Mouse (Mus musculus): ENCODE data around the gene Fpr1. TPM values are rescaled to one million over a fixed set of nuclear protein-coding genes. Genes with fewer than 3 reads are reported as not detected.
"Not testable (repeated sequence)": the region's sequence is repeated elsewhere in the genome, so short reads cannot be mapped to it uniquely, and the experiment has no call there.

Fpr1 gene
- total RNA-seq, 1 experiment: not detected

DNA sequence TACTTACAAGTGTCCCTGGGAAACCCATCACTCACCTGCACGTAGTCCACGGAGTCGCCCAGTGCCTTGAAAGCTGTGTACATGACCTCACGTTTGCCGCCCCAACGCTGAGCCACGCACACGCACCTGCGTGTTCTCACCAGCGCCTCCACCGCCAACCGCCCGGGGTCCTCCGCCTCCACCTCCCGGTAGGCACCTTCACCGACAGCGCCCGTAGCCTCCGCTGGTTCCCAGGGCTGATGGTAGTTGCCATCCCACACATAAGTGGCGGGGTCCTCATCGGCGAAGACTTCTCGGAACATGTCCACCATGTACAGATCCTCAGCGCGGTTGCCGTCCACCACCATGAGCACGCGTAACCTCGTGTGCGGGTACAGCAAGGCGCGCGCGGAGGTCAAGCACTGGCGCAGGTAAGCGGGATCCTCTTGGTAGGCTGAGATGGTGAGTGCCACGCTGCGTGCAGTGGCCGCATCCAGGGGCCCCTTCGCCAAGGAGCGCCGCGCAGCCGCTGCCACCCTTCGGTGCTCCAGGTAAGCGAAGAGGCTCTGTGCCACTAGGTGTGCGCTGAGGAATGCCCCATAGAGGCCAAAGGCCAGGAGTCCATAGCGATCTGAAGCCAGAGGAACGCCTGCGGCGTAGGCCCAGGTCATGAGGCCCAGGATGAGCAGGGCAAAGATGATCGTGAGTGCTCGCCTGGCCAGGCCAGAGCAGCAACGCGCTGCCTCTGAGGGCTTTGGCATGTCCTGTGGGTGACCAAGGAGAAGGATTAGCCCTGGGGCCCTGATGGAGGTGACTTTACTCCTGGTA, 33.6 kb downstream of the Fpr1 start:
- TF ChIP-seq ZC3H11A (IDR thresholded peaks at IDR 0.05; ENCODE audit: borderline replicate concordance, low read depth, low read length): no peak
- TF ChIP-seq ZNF384 (IDR thresholded peaks at IDR 0.05; ENCODE audit: low read depth, low read length): no peak
- no peak for TF ChIP-seq CHD2 (IDR thresholded peaks at IDR 0.05; ENCODE audit: low read depth, low read length)
- no peak for TF ChIP-seq HCFC1 (IDR thresholded peaks at IDR 0.05; ENCODE audit: borderline replicate concordance, insufficient read depth, low read length)
- peak overlapping the region; percentile 56 to 78 for H3K4me3 ChIP-seq (ENCODE audit: insufficient read depth in 1 of 2, low read depth in 1 of 2, low read length in 2 of 2, poor library complexity in 1 of 2, severe bottlenecking in 1 of 2)

GRCm38 (mm10) chr17:17848988-17849387, 34.8 kb downstream of the Fpr1 start:
- H3K36me3 ChIP-seq (ENCODE audit: control insufficient read depth, insufficient read depth, low read length, poor library complexity, severe bottlenecking): no peaks in the 10 kb centered on the region
- DNase-seq (ENCODE audit: low read depth, low spot score): no peak
- H3K9me3 ChIP-seq (ENCODE audit: control insufficient read depth, insufficient read depth, low read depth, low read length): no peaks in the 10 kb centered on the region
- peaks cover 0 to 3% of the 10 kb centered on the region in 2 experiments; a peak in 1 of 4 replicates for H3K4me1 ChIP-seq (ENCODE audit: control insufficient read depth in 2 of 2, insufficient read depth in 2 of 2, low read length in 2 of 2, poor library complexity in 1 of 2)
- H3K27ac ChIP-seq (ENCODE audit: insufficient read depth, low read depth, low read length, poor library complexity, severe bottlenecking): no peak overlapping the region
- H3K9ac ChIP-seq (ENCODE audit: insufficient read depth, low read depth, low read length, poor library complexity, severe bottlenecking): no peak overlapping the region
- in situ Hi-C loops (cut with MboI; ENCODE audit: low sequenced_read_pairs in 2 of 2, unreplicated experiment in 2 of 2): no loop called here
- no peak overlapping the region for H3K4me3 ChIP-seq (ENCODE audit: insufficient read depth in 1 of 2, low read depth in 1 of 2, low read length in 2 of 2, poor library complexity in 1 of 2, severe bottlenecking in 1 of 2)
- no peak for TF ChIP-seq MAFK (IDR thresholded peaks at IDR 0.05; ENCODE audit: insufficient read depth, low read depth, low read length)
- TF ChIP-seq ZNF384 (IDR thresholded peaks at IDR 0.05; ENCODE audit: low read depth, low read length): no peak
- TF ChIP-seq CHD2 (IDR thresholded peaks at IDR 0.05; ENCODE audit: low read depth, low read length): no peak
- TF ChIP-seq ZC3H11A (IDR thresholded peaks at IDR 0.05; ENCODE audit: borderline replicate concordance, low read depth, low read length): no peak
- no peak for TF ChIP-seq HCFC1 (IDR thresholded peaks at IDR 0.05; ENCODE audit: borderline replicate concordance, insufficient read depth, low read length)

More for the DNA sequence above, 33.6 kb downstream of the Fpr1 start:
- Histone ChIP-seq H3K9me3 (ENCODE audit: control insufficient read depth, insufficient read depth, low read depth, low read length) (no peaks in the 10 kb centered on the region), H3K27ac (ENCODE audit: insufficient read depth, low read depth, low read length, poor library complexity, severe bottlenecking) (no peak overlapping the region), H3K9ac (ENCODE audit: insufficient read depth, low read depth, low read length, poor library complexity, severe bottlenecking) (peak overlapping the region; percentile 52), H3K36me3 (ENCODE audit: control insufficient read depth, insufficient read depth, low read length, poor library complexity, severe bottlenecking) (no peaks in the 10 kb centered on the region), H3K4me1 (ENCODE audit: control insufficient read depth in 2 of 2, insufficient read depth in 2 of 2, low read length in 2 of 2, poor library complexity in 1 of 2) (peaks cover 0 to 3% of the 10 kb centered on the region in 2 experiments; a peak in 1 of 4 replicates)
- DNase-seq (ENCODE audit: low read depth, low spot score): no peak
- in situ Hi-C loops (cut with MboI; ENCODE audit: low sequenced_read_pairs in 2 of 2, unreplicated experiment in 2 of 2): no loop called here

GRCm38 (mm10) chr17:17845187-17846027, 38.3 kb downstream of the Fpr1 start:
- Histone ChIP-seq H3K36me3 (ENCODE audit: control insufficient read depth, insufficient read depth, low read length, poor library complexity, severe bottlenecking) (0 out of 2 replicates have a peak, but pooled peaks cover under 1% of the 10 kb centered on the region), H3K27ac (ENCODE audit: insufficient read depth, low read depth, low read length, poor library complexity, severe bottlenecking) (no peak overlapping the region), H3K4me1 (ENCODE audit: control insufficient read depth in 2 of 2, insufficient read depth in 2 of 2, low read length in 2 of 2, poor library complexity in 1 of 2) (peaks cover 0 to 3% of the 10 kb centered on the region in 2 experiments; a peak in 1 of 4 replicates), H3K9ac (ENCODE audit: insufficient read depth, low read depth, low read length, poor library complexity, severe bottlenecking) (no peak overlapping the region), H3K4me3 (ENCODE audit: insufficient read depth in 1 of 2, low read depth in 1 of 2, low read length in 2 of 2, poor library complexity in 1 of 2, severe bottlenecking in 1 of 2) (no peak overlapping the region), H3K9me3 (ENCODE audit: control insufficient read depth, insufficient read depth, low read depth, low read length) (no peaks in the 10 kb centered on the region)
- DNase-seq (ENCODE audit: low read depth, low spot score): no peak
- TF ChIP-seq ZNF384 (IDR thresholded peaks at IDR 0.05; ENCODE audit: low read depth, low read length) (no peak), HCFC1 (IDR thresholded peaks at IDR 0.05; ENCODE audit: borderline replicate concordance, insufficient read depth, low read length) (no peak), CHD2 (IDR thresholded peaks at IDR 0.05; ENCODE audit: low read depth, low read length) (no peak), MAFK (IDR thresholded peaks at IDR 0.05; ENCODE audit: insufficient read depth, low read depth, low read length) (no peak), ZC3H11A (IDR thresholded peaks at IDR 0.05; ENCODE audit: borderline replicate concordance, low read depth, low read length) (no peak)
- in situ Hi-C loops (cut with MboI; ENCODE audit: low sequenced_read_pairs in 2 of 2, unreplicated experiment in 2 of 2): no loop called here

DNA sequence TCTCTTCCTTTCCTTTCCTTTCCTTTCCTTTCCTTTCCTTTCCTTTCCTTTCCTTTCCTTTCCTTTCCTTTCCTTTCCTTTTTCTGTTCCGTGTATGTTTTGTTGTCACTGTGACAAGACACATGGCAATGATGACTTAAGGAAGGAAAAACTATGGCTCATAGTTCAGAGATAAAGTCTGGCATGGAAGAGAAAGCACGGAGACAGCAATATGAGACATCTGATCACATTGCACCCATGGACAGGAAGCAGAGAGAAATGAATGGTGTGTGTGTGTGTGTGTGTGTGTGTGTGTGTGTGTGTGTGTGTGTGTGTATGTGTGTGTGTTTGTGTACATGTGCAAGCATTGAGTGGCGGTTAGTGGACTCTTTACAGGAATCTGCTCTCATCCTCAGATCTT, 39.1 kb downstream of the Fpr1 start:
- H3K9me3 ChIP-seq (ENCODE audit: control insufficient read depth, insufficient read depth, low read depth, low read length); H3K4me1 ChIP-seq (ENCODE audit: control insufficient read depth in 2 of 2, insufficient read depth in 2 of 2, low read length in 2 of 2, poor library complexity in 1 of 2); H3K36me3 ChIP-seq (ENCODE audit: control insufficient read depth, insufficient read depth, low read length, poor library complexity, severe bottlenecking); H3K4me3 ChIP-seq (ENCODE audit: insufficient read depth in 1 of 2, low read depth in 1 of 2, low read length in 2 of 2, poor library complexity in 1 of 2, severe bottlenecking in 1 of 2); H3K9ac ChIP-seq (ENCODE audit: insufficient read depth, low read depth, low read length, poor library complexity, severe bottlenecking); H3K27ac ChIP-seq (ENCODE audit: insufficient read depth, low read depth, low read length, poor library complexity, severe bottlenecking); in situ Hi-C loops (cut with MboI; ENCODE audit: low sequenced_read_pairs in 2 of 2, unreplicated experiment in 2 of 2); DNase-seq (ENCODE audit: low read depth, low spot score): not testable (repeated sequence)
